Mouse (Mus musculus) spleen, postnatal 36 days (tissue): Measurements from ENCODE around the gene Alg14.

ENCODE experiments used
- DNase-seq, 2 experiments: peaks; one replicate each; pipeline ENCODE4 v3.0.0; 2022; ENCODE audit warnings: low spot score in 2 of 2, mixed read lengths in 1 of 2

Gene Alg14

GRCm38 (mm10) chr3:121291560-121292258, at the start of gene Alg14:
TSS of gene Alg14 (plus strand) at chr3:121291773.
- DNase-seq, result peak; percentile 98

- DNase-seq, result no peak
Observed at GRCm38 (mm10) chr3:121242111-121242936, 49.2 kb upstream of the Alg14 start.

- peak; percentile 66 to 70 for DNase-seq
Observed at GRCm38 (mm10) chr3:121242941-121243340, 48.6 kb upstream of the Alg14 start.

GRCm38 (mm10) chr3:121250048-121250447, 41.5 kb upstream of the Alg14 start:
- no peak for DNase-seq

GRCm38 (mm10) chr3:121250576-121251433, 40.8 kb upstream of the Alg14 start:
- DNase-seq, result no peak

- DNase-seq, result no peak
Observed at GRCm38 (mm10) chr3:121255501-121255900, 36.1 kb upstream of the Alg14 start.

GRCm38 (mm10) chr3:121256131-121256530, 35.4 kb upstream of the Alg14 start:
- no peak for DNase-seq

- DNase-seq, result no peak
Observed at GRCm38 (mm10) chr3:121257418-121257817, 34.2 kb upstream of the Alg14 start.

- no peak for DNase-seq
Observed at GRCm38 (mm10) chr3:121258521-121259478, 32.8 kb upstream of the Alg14 start.

- no peak for DNase-seq
Observed at GRCm38 (mm10) chr3:121260041-121260440, 31.5 kb upstream of the Alg14 start.

GRCm38 (mm10) chr3:121260831-121261230, 30.7 kb upstream of the Alg14 start:
- no peak for DNase-seq

GRCm38 (mm10) chr3:121261251-121261650, 30.3 kb upstream of the Alg14 start:
- DNase-seq, result peak in 1 of 2 experiments; percentile 27

- no peak for DNase-seq
Observed at GRCm38 (mm10) chr3:121261939-121262520, 29.5 kb upstream of the Alg14 start.

GRCm38 (mm10) chr3:121262521-121263204, 28.9 kb upstream of the Alg14 start:
- DNase-seq, result no peak

GRCm38 (mm10) chr3:121263205-121263548, 28.4 kb upstream of the Alg14 start:
- peak; percentile 40 to 52 for DNase-seq

- no peak for DNase-seq
Observed at GRCm38 (mm10) chr3:121264242-121264641, 27.3 kb upstream of the Alg14 start.

GRCm38 (mm10) chr3:121267283-121267682, 24.3 kb upstream of the Alg14 start:
- DNase-seq, result no peak

- DNase-seq, result no peak
Observed at GRCm38 (mm10) chr3:121272577-121272976, 19.0 kb upstream of the Alg14 start.

GRCm38 (mm10) chr3:121274010-121274409, 17.6 kb upstream of the Alg14 start:
- no peak for DNase-seq

- no peak for DNase-seq
Observed at GRCm38 (mm10) chr3:121277009-121277408, 14.6 kb upstream of the Alg14 start.
